Mouse (Mus musculus) ZHBTc4 (cell line): ENCODE data around the gene Hdac7.
"Not testable (repeated sequence)": the region's sequence is repeated elsewhere in the genome, so short reads cannot be mapped to it uniquely, and the experiment has no call there.

ENCODE experiments used
- DNase-seq: peaks from one replicate; pipeline ENCODE4 v3.0.0-alpha.2; 2011; ENCODE audit warnings: low read depth, low spot score

Hdac7 gene

DNA sequence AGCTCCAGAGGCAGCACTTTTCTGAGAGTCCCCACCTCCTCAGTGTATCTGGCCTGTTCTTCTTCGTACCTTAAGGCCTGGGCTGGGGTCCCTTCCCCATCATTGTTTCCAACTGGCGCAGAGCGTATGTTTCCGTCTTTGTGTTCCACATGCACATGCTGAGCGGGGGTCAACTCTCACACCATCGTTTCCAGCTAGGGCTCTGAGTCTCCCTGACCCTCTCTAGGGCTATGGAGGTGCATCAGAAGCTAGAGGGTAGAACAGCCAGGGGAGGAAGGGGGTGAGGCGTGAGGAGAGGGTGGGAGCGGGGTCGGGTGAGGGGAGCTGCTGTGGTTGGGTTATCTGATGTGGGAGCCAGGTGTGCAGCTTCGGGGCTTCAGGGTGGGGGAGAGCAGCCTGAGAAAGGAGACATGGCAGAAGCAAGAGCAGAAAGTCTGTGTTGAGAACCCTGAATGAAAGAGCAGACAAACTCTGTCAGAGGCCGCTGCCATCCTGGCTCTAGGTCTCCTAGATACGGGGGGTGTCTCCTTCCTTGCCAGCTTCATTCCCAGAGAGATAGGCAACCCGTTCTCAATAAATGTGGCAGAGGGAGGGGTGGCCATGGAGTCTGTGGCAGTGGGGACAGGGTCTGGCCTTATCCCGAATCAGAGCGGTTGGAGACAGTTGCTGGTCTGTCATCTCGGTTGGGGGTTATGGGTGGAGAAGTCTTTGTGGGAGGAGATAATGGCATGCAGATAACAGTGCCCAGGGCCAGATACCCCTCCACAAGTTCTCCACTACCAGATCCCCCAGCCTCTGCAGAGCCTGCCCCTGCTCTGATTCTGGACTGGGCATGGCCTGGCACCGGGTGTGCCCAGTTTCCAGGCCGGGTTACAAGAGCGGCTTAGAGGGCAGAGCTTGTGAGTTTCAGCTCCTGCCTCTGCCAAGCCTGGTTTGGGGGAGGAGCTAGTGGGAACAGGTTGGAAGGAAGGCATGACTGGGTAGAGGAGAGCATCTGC is at the start of gene Hdac7:
Gene Hdac7, minus strand, starts transcription at position 466 of the 998 bp plus-strand sequence.
- no peak for DNase-seq

DNA sequence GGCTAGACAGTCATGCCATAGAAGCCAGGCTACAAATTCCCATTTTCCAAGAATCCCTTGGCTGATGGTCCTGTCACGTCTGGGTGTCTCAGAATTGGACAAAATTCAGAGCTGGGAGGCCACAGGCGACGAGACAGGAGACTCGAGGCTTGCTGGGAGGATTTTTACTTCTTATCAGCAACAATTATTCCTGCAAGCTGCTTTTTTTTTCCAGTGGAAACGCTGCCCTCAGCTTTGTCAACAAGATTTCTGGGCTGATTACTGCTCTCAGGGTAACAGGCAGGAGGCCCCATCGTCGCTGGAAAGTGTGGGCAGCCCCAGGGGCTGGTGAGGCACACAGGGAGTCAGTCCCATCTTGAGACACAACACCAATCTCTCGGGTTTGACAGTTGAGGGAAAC is 48.2 kb upstream of the Hdac7 start:
- DNase-seq: no peak

DNA sequence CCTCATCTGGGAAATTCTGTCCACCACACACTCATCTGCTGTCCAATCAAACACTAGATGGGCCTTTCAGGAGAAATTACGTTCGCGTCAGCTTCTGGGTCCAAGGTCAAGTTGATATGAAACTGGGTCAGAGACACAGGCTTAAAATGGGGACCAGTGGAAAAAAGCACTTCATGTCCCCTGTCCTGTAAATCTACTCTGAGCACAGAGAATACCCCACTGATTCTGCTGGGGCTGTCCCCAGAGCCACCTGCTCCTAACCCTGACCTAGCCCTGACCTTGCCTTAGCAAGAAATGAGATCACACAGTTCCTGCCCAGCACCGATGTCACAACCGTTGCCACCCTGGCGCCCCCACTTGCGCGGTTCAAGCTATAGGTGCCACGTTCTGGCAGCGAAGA is 46.1 kb upstream of the Hdac7 start:
- no peak for DNase-seq

DNA sequence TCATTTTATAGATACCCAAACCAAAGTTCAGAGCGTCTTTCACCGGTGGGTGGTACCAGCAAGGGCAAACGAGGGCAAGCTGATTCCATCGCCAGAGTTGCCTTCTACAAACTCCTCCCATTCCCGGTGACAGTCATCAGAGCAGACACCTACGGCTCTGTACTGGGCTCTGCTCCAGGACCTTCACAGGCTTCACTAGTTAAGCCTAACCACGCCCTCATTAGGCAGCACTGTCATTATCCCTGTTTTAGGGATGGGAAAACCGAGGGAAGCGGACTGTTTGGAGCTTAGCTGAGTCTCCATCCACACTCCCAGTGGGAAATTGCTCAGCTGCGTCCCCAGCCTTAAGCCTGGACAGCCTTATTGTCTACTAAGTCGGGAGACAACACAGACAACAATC is 45.7 kb upstream of the Hdac7 start:
- no peak for DNase-seq

DNA sequence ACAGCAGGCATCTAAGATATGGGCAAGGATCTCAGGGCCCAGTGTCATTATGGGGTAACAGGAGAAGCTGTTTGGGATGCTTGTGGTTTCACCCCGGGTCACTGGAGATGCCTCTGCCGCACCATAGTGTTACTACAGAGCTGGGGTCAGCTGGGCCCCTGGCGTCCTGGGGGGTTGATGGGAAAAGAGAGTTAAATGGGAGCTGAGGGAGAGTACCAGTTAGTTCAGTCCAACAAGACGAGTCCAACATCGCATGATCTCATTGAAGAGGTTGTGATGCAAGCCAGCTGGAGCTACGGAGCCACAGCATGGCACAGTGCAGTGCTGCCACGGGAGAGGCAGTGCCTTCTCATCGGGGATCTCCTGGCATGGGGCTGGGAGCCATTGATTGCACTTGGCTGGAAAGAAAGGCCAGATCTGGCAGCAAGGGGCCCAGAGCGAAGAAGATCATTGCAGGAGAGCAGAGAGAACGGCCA is 43.3 kb upstream of the Hdac7 start:
- no peak for DNase-seq

DNA sequence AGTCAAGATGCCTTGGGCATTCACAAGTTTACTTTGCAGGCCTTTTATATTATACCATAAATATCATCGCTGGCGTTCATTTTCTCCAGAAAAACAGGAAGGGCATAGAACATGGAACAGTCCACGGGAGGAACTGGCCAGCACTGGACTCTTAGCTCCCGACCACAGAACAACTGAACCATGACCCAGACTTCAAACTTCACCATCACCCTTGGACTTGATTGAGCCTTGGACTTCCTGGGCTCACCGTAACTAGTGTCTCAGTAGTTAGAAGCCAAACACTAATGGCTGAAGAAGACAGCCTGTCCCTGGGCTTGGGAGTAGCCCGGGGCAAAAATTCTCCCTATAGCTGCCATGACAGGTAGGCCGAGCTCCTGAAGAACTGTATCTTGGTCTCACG is 37.1 kb upstream of the Hdac7 start:
- DNase-seq: no peak

DNA sequence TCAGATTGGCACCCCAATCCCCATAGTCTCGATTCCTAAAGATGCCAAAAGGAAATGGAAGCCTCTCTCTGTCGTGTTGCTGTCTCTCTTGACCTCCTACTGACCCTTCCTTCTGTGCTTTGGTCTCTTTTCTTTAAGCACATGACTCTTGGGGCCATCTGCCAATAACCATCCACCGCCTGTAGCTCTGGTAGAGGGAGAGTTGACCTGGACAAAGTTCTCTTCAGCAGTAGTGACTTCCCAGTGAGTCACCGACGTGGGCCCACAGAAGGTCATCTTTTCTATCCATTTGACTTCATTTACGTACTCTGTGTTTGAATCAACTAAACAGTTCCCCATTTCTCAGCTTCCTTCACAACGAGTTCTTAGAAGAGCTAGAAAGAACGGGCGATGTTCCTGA is 36.1 kb upstream of the Hdac7 start:
- no peak for DNase-seq

DNA sequence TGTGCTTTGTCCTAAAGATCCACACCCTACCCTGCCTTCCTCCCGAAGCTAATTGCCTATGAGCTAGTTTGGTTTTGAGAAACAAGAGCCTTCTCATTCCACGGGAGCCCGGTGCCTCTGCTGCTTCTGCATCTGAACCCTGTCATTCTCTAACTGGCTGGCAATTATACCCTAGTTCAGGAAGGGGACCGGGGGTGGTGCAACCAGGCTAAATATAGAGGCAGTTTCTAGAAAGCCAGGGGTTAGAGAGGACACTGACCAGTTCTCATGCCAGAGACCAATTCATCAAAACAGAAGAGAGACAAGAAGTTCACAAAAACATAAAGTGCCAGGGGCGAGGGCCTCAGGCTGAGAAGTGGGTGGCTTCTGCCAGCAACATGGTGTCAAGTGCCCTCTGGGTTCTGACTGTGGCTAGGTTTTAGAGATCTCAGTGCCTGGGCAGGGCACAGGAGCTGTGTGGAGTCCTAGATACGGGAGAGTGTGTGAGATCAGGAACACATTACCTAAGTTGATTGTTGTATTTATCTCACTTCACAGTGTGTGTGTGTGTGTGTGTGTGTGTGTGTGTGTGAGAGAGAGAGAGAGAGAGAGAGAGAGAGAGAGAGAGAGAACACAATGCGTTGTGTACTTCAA is 34.5 kb upstream of the Hdac7 start:
- no peak for DNase-seq

DNA sequence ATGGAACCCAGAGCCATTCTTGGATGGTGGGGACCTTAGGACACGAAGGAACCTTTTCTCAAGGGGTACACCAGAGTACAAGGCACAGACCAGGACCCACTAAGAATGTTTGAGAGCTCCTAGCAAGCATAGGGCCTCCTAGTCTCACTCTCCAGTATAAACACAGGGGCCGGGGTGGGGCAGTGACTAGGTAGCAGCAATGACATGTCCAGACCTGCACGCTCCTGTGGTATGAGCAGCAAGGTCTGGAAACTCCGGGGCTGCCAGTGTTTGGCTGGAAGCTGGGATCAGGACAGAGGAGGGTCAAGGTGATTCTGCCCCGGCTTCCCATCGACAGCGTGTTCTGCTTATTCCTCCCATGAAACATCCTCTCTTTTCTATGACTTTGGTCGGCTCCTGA is 31.5 kb upstream of the Hdac7 start:
- DNase-seq: peak; percentile 32

DNA sequence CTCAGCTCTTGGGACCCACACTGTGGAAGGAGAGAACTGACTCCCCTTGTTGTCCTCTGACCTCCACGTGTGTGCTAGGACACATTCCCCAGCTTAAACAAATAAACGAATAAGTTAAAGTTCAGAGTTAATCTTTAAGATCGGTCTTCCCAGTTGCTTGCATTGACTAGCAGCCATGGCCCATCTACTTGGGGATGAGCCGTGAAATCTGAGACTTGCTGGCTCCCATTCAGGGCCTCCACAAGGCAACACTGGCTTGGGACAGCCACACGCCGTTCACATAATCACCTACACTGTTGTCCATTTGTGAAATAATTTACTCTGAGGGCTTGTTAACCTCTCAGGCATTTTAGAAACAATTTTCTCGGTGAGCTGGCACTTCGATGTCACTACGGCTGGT is 29.4 kb upstream of the Hdac7 start:
- DNase-seq: no peak

DNA sequence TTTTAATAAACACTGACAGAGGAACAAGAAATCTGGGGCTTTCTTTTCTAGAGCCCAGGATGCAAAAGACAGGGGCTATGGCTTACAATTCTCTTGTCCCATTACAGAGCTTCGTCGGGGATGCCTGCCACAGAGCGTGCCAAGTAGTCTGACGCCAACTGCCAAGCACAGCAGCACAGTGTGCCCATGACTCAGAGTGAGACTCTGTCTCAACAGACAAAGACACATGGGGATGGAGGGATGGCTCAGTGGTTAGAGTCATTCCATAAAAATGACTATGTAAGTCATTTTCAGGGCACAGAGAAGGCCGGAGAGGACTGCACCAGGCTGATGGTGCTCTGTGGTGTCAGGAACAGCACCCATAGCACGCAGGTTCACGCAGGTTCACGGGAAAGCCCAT is 27.9 kb upstream of the Hdac7 start:
- no peak for DNase-seq

DNA sequence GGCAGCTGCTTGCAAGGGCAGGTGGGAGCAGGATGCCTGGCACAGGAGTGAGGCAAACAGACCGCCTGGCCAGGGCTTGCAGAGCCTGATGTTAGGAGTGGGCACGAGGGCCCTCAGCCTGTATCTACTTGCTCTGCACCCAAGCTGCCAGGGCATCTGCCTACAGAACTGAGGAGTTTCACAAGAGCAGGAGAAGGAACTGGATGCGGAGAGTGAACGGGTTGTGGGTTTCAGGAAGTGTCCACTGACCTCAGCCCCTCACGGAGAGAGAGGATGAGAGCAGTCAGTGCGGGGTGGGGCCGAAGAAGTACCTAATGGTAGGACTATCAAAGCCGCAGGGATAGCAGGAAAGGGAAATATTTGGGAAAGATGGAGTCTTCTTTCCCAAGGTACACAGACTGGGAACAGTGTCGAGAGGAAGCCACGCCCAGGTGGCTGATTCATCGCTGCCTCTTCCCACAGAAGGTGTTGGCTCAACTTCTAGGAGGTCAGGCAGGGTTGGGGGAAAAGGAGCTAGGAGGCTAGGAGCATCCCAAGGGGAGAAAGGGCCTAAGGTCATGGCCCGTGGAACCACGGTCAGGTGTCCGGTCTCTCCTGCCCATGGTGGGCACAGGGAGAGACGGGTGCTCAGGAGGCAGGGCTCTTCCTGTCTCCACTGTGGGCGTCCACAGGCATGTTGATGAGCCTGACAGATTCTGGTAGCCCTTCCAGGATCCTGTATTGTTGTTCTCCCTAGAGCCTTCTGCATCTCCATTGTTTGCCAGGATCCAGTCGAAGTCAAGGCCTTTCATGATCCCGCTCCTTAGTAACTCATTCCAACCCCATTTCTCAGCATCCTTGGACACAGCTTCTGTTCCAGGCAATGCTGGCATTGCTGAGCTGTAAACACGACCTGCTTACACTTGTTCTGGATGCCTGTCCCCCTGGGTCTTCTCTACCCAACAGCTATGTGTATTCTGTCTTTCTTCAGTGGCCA is 27.0 kb upstream of the Hdac7 start:
- DNase-seq: peak; percentile 62

DNA sequence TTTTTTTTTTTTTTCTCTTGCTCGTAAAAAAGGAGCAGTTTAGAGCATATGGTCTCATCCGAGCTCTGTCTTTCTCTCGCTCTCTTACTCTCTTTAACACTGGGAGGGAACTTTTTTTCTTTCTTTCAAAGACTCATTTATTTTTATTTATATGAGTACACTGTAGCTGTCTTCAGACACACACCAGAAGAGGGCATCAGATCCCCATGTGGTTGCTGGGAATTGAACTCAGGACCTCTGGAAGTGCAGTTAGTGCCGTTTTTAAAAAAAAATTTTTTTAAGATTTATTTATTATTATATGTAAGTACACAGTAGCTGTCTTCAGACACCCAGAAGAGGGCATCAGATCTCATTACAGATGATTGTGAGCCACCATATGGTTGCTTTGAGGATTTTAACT is 25.8 kb upstream of the Hdac7 start:
- not testable (repeated sequence) for DNase-seq

DNA sequence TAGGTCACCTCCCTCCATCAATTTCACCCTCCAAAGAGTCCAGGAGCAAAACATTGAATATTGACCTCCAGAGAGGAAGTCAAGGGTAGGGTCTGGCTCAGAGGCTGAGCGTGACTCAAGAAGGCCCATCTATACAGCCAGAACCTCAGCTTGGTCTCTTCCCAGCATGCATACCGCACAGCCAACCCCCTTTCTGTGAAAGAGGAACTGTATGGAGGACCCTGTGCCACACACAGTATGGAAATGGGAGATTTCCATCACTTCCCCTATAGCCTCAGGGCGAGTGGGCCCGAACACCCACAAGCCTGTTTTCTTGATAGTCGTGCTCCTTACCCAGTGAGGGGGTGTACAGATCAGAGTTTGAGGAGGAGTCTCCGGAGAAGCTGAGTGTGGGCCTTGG is 24.7 kb upstream of the Hdac7 start:
- DNase-seq: peak; percentile 16

DNA sequence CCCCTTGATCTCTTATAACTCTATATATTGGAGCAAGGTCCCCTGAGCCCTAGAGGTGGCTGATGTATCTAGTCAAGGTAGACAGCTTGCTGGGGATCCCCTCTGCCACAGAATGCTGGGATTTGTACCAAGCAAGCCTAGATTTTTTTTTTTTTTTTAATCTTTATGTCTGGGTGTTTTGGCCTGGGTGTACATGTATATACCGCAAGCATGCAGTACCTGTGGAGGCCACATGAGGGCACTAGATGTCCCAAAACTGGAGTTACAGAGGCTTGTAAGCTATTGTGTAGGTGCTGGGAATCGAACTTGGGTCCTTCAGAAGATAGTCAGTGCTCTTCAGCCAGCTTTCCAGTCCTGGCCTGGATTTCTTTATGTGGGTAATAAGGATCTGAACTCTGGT is 21.7 kb upstream of the Hdac7 start:
- peak; percentile 48 for DNase-seq

DNA sequence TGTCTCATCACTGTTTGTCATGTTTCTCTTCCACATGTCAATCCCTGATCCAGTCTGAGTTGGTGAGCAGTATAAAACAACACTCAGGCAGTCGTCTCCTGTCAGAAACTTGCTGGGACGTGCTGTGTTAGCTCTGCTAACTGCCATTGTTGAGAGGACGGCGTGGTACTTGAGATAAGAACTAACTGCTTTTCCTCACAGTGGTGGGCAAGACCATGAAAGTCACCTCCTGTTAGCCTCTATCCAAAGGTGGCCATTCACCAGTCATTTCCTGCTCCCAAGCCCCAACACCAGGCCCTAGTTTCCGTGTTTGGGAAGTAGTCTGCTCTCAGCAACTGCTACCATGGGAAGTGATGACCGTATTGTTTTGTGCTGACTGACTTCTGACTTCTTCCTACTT is 20.9 kb upstream of the Hdac7 start:
- DNase-seq: no peak

DNA sequence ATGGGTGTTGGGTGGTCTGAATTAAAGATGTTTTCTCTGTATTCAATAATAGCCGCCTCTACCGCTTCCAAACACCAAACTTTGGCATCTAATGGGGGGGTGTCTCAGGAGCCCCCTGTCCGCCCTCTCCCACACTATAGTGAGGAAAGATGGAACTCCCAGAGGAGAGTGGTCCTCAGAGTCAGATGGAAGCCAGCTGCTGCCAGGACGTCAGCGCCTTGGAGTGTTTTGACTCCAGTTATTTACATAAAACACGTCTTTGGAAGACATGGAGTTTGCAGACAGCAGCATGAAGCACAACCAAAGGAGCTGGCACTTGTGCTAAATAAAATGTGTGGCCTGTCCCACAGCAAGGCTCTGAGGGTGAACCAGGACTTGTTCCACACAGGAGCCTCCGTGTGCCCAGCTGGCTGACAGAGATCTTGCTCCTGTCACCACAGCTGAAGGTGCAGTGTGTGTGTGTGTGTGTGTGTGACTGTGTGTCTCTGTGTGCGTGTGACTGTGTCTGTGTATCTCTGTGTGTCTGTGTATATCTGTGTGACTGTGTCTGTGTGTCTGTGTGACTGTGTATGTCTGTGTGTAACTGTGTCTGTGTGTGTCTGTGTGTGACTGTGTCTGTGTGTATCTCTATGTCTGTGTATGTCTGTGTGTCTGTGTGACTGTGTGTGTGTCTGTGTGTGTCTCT is 20.2 kb upstream of the Hdac7 start:
- DNase-seq: no peak

DNA sequence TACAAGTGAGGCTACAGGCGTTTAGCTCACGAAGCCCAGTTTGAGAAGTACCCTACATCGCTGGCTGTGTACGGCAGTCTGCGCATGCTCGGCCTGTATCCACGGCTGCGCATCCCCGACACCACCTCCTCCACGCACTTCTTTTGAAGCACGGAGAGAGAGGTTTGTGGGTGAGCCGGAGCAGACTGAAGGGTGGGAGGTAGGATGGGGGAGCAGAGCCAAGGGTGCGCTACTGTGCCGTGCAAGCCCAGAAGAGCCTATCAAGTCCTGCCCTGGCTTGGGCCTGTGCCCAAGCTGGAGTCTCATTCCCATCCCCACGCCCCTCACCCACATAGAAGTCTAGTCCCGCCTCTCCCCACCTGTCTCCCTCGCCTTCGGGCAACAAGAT is 19.2 kb upstream of the Hdac7 start:
- DNase-seq: peak; percentile 42

DNA sequence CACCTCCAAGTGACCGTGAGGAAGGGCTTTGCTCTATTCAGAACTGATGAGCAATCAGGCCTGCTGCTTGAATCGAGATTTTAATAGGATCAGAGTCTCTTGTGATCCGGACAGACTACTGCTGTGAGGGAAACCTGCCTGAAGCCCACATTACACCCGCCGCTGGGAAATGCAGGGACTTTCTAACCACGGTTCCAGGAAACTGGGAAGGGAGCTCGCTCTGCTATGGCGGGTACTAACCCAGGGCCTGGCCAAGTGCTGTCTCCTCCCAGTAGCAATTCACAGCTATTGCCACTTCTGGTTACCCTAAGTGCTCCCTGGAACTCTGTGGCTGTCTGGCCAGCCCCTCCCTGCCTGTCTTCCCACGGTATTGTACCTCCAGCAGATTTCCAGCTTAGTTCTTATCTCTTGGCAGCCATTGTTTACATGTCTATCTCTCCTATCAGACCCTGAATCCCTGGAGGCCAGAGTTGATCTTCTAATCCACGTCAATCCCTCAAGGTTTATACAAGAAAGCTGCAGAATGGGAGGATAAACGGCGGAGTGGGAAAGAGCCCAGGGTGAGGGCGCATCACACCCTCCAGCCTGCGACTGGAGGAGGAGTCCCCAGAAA is 18.7 kb upstream of the Hdac7 start:
- DNase-seq: peak; percentile 21

DNA sequence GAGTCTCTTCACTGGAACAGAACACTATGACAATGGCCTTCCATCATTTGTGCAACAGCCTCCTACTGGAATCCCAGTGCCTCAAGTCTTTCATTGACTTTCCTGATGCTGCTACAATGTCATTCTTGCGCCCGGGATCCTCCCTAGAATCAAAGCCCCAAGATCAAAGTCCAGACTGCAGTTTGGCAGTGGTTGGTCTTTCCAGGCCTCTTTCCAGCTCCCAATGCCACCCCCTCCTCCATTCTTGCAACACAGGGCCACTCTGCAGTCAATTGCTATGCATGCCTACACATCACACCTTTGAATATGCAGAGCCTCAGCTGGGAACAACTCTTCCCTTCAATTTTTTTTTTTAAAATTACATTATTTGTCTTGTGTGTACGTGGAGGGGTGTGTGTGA is 16.1 kb upstream of the Hdac7 start:
- DNase-seq: no peak

DNA sequence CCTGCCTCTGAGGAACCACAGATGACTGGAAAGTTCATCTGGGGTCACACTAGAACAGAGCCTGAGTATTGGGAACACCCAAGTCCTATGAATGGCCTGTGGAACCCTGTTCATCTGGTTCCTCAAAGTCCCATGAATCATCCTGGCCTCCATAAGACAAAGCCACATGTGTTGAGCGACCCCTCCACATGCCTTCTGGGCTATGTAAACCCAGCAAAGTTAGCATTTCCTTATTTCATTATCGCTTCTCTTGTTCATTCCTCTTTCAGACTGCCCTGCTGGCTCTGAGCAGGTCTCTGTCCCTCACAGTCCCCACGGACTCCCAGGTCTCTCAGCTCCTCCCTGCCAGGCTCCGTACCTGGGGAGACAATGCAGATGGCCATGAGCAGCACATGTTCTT is 14.1 kb upstream of the Hdac7 start:
- no peak for DNase-seq
